ENCODE assay signal across 28 mouse cellular contexts in genomic region chr11:54934198-54934597, GRCm38 (mm10). TPM values are rescaled to one million over a fixed set of nuclear protein-coding genes. Genes with fewer than 3 reads are reported as not detected.
DNase-seq lines count a peak whose midpoint lies in the region; TF ChIP-seq lines count a peak whose summit lies in the region.
"Had no signal": no experiment of that assay in that cellular context is flagged by ENCODE, and none has a peak within 500 bp of the region (broad histone marks: within the 10 kb centered on the region; RNA-seq: fewer than 3 reads in every experiment).

No protein-coding gene starts in this region.

- H3K36me3 ChIP-seq in megakaryocyte, embryonic 14.5 days (replicated peaks; ENCODE audit: low read length): peaks cover 98% of the 10 kb centered on the region

- H3K9me3 ChIP-seq in megakaryocyte, embryonic 14.5 days: no peaks in the 10 kb centered on the region
- H3K9me3 ChIP-seq: embryonic facial prominence, embryonic 10.5 days; embryonic facial prominence, embryonic 15.5 days; forebrain, embryonic 12.5 days; heart, embryonic 10.5 days; heart, embryonic 15.5 days; hindbrain, embryonic 13.5 days; liver, embryonic 15.5 days; lung, embryonic 15.5 days; midbrain, embryonic 13.5 days; stomach, embryonic 15.5 days had no signal

- DNase-seq in adrenal gland, adult 8-10 months: peak; percentile 65
- no peak for DNase-seq in adrenal gland, postnatal 10 days
- DNase-seq in 416B (ENCODE audit: low read depth): peak; percentile 69
- DNase-seq in heart, adult 8-10 months (ENCODE audit: low spot score): no peak
- no peak for DNase-seq in kidney, adult 11 months
- DNase-seq: cerebellum, adult 11-12 months; cerebellum, postnatal 14 days; forebrain, postnatal 0 days; heart, postnatal 36 days; kidney, adult 9 months; kidney, postnatal 10 days; layer of hippocampus, adult 9-11 months; right cerebral cortex, postnatal 25 days; thymus, adult 18-20 months; thymus, postnatal 25 days had no signal

- no peak for TF ChIP-seq CTCF in bone marrow macrophage, adult 2 months (IDR thresholded peaks at IDR 0.05; ENCODE audit: low read depth, low read length)

- no peak overlapping the region for H3K4me3 ChIP-seq in bone marrow macrophage, adult 2 months (ENCODE audit: insufficient read depth, low read length)
- peak overlapping the region; percentile 24 for H3K4me3 ChIP-seq in megakaryocyte, embryonic 14.5 days (replicated peaks)
- H3K4me3 ChIP-seq: embryonic facial prominence, embryonic 10.5 days; embryonic facial prominence, embryonic 15.5 days; forebrain, embryonic 12.5 days; heart, embryonic 10.5 days; heart, embryonic 15.5 days; hindbrain, embryonic 13.5 days; liver, embryonic 15.5 days; lung, embryonic 15.5 days; midbrain, embryonic 13.5 days; stomach, embryonic 15.5 days had no signal

- no peaks in the 10 kb centered on the region for H3K27me3 ChIP-seq in megakaryocyte, embryonic 14.5 days (replicated peaks)
- H3K27me3 ChIP-seq: embryonic facial prominence, embryonic 15.5 days; forebrain, embryonic 12.5 days; heart, embryonic 15.5 days; hindbrain, embryonic 13.5 days; liver, embryonic 15.5 days; lung, embryonic 15.5 days; midbrain, embryonic 13.5 days; stomach, embryonic 15.5 days had no signal

- TF ChIP-seq POLR2A in bone marrow macrophage, adult 2 months (IDR thresholded peaks at IDR 0.05; ENCODE audit: borderline replicate concordance, low read depth, low read length): no peak

- peaks cover 48% of the 10 kb centered on the region for H3K4me1 ChIP-seq in bone marrow macrophage, adult 2 months (ENCODE audit: control insufficient read depth, insufficient read depth, low read length)
- peaks cover 65% of the 10 kb centered on the region for H3K4me1 ChIP-seq in megakaryocyte, embryonic 14.5 days

- peak overlapping the region; percentile 87 for H3K27ac ChIP-seq in bone marrow macrophage, adult 2 months (ENCODE audit: insufficient read depth, low read depth, low read length)
- H3K27ac ChIP-seq: embryonic facial prominence, embryonic 10.5 days; embryonic facial prominence, embryonic 15.5 days; forebrain, embryonic 12.5 days; heart, embryonic 10.5 days; heart, embryonic 15.5 days; hindbrain, embryonic 13.5 days; liver, embryonic 15.5 days; lung, embryonic 15.5 days; midbrain, embryonic 13.5 days; stomach, embryonic 15.5 days had no signal

RNA-seq across cellular contexts. Expression of gene Tnip1, which starts 28.5 kb away (rescaled TPM):
- 100 to 1,000 TPM in 2 of 4 experiments, 10 to 100 TPM in 2; 94.2 to 126 (median 103) TPM for total RNA-seq in adrenal gland, adult 8-10 months (2022)
- total RNA-seq in adrenal gland, postnatal 10 days (2021): 10 to 100 TPM; 53.2 to 64.1 TPM
- polyA plus RNA-seq in bone marrow macrophage, adult 2 months (2012; ENCODE audit: insufficient read depth, insufficient read length, missing spikeins): 70.3 and 72.2 TPM in 2 replicates
- 69.0 and 80.2 TPM in 2 replicates for polyA plus RNA-seq in megakaryocyte, embryonic 14.5 days (2012; ENCODE audit: insufficient read depth, low replicate concordance)
- 10 to 100 TPM; 30.7 to 41.6 (median 35.2) TPM for total RNA-seq in heart, adult 8-10 months (2022)

RNA-seq across cellular contexts. Expression of gene Gpx3, which starts 31.9 kb away (rescaled TPM):
- 100 to 1,000 TPM in 3 of 4 experiments, 10 to 100 TPM in 1; 89.1 to 315 (median 150) TPM for total RNA-seq in adrenal gland, adult 8-10 months (2022)
- 100 to 1,000 TPM; 116 to 123 TPM for total RNA-seq in adrenal gland, postnatal 10 days (2021)
- 10.8 and 13.8 TPM in 2 replicates for polyA plus RNA-seq in bone marrow macrophage, adult 2 months (2012; ENCODE audit: insufficient read depth, insufficient read length, missing spikeins)
- 21.7 and 34.2 TPM in 2 replicates for polyA plus RNA-seq in megakaryocyte, embryonic 14.5 days (2012; ENCODE audit: insufficient read depth, low replicate concordance)
- total RNA-seq in heart, adult 8-10 months (2022): 100 to 1,000 TPM; 188 to 354 (median 218) TPM
- total RNA-seq: megakaryocyte-erythroid progenitor cell, adult 5-6 weeks had no signal

Comparison
In these comparisons a context has a peak if more than half of its experiments do, and no peak if none do; other contexts are left out.
1. DNase-seq: peak in adrenal gland, adult 8-10 months (single experiment) and 416B (single experiment); none in adrenal gland, postnatal 10 days (single experiment), heart, adult 8-10 months (single experiment) and kidney, adult 11 months (single experiment).